Mouse (Mus musculus): Measurements from ENCODE around the gene 2410004P03Rik.
"Not testable (repeated sequence)": the region's sequence is repeated elsewhere in the genome, so short reads cannot be mapped to it uniquely, and the experiment has no call there.

The 2410004P03Rik gene

GRCm38 (mm10) chr12:17011100-17011870 lies at the start of gene 2410004P03Rik:
Gene 2410004P03Rik (minus strand): TSS chr12:17011727.
- DNase-seq: peak; percentile 89 to 90

GRCm38 (mm10) chr12:17061183-17061722 lies 49.7 kb upstream of the 2410004P03Rik start:
- DNase-seq: no peak

GRCm38 (mm10) chr12:17058490-17058889 lies 47.0 kb upstream of the 2410004P03Rik start:
- no peak for DNase-seq

GRCm38 (mm10) chr12:17057110-17057509 lies 45.6 kb upstream of the 2410004P03Rik start:
- no peak for DNase-seq

GRCm38 (mm10) chr12:17055766-17056165 lies 44.2 kb upstream of the 2410004P03Rik start:
- DNase-seq: no peak

GRCm38 (mm10) chr12:17054691-17055090 lies 43.2 kb upstream of the 2410004P03Rik start:
- peak; percentile 30 to 34 for DNase-seq

DNA sequence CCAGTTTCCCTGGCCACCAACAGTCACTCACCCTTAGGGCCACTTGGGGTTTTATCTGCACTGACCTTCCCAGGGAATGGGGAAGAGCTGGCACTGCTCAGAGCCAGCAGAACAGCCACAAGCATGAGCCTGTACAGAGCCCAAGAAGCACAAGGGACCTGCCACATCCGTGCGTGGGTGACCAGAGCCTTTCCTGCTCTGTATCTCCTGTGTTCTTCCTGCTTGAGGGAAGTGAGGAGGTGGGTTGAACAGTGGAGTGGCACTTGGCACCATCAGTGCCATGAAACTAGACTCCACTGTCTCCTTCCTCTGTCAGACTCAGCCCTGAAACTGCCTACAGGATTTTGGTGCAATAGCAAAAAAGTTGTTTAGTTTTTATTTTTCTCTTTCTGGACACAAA lies 41.1 kb upstream of the 2410004P03Rik start:
- no peak for DNase-seq

DNA sequence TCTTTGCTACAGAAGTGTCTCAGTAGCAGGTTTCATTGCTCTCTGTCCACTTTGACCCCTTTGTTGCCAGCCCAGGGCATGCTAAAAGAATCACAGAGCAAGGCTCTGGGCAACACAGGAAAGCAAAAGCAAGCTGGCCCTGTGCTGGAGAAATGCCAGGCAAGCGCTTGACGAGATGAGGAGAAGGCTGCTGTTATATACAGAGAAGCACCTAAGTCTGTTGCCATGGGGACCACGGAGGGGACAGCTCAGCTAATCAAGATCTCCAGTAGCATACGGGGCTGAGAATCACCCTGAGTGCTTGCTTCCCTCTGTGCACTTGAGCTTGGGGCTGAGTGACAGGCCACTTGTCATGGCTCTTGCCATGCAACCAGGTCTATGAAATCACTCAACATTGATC lies 39.5 kb upstream of the 2410004P03Rik start:
- DNase-seq: no peak

GRCm38 (mm10) chr12:17049796-17050195 lies 38.3 kb upstream of the 2410004P03Rik start:
- DNase-seq: no peak

DNA sequence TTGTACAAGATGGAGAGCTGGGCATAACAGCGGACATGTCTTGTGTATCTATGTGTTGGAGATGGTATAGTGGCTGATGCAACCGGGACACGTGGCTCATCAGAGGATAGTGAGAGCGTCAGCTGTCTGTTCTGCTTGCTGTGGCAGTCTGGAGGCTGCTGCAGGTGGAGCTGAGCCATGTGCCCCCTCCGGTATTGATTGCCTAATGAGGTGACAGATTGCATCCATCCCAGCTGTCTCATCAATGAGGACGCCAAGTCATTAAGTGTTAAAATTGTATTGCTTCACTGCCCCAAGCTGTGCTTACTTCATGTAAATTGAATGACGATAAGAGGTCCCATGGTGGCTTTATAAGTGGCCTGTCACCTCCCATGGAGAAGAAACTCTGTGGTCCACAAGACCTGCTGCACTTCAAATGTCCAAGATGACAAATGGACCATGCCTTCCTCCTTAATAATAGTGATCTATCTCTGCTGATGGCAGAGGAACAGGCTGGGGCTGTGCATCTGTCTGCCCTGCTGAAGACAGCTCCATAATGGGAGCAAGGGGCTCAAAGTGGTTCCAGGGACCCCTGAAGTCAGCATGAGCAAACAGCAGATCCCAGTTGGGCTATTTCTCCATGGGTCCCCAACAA lies 37.6 kb upstream of the 2410004P03Rik start:
- no peak for DNase-seq

- no peak for DNase-seq
Observed at GRCm38 (mm10) chr12:17043311-17043710, 31.8 kb upstream of the 2410004P03Rik start.

- no peak for DNase-seq
Observed at GRCm38 (mm10) chr12:17040567-17040966, 29.0 kb upstream of the 2410004P03Rik start.

GRCm38 (mm10) chr12:17039415-17039814 lies 27.9 kb upstream of the 2410004P03Rik start:
- no peak for DNase-seq

DNA sequence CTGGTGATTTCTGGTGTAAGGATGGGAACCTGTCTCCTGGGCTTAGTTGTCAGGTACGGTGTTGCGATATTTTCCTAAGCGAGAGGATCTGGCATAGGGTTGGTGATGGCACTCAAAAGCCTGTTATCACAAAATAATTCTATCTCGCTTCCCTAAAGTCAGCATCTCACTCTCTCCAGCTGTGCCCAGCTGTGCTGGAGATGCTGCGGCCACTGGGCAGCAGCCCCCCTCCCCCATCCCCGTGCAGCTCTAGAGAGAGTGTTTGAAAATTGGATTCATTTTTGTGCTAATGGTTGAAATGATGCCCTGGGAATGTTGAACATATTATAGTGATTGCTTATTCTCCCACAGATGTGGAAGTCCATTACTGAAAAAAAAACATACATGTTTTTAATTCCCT lies 26.7 kb upstream of the 2410004P03Rik start:
- DNase-seq: no peak

GRCm38 (mm10) chr12:17037053-17037610 lies 25.6 kb upstream of the 2410004P03Rik start:
- no peak for DNase-seq

DNA sequence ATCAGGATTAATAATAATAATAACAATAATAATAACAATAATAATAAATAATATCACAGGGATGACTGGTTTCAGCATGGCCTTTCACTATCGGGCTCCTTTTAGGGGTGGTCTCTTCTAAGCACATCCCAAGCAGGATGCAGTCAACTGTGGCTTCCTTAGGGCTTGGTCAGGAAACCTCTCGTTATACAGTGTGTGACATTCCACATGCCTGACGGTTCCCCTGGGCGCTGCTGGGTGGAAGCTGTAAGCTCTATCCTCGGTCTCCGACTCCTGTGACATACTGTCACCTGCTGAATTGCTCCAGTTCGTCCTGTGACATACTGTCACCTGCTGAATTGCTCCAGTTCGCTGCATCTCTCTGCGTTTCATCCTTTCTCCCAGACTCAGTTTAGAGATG lies 25.0 kb upstream of the 2410004P03Rik start:
- no peak for DNase-seq

- DNase-seq: peak; percentile 70 to 71
Observed at GRCm38 (mm10) chr12:17035128-17035527, 23.6 kb upstream of the 2410004P03Rik start.

DNA sequence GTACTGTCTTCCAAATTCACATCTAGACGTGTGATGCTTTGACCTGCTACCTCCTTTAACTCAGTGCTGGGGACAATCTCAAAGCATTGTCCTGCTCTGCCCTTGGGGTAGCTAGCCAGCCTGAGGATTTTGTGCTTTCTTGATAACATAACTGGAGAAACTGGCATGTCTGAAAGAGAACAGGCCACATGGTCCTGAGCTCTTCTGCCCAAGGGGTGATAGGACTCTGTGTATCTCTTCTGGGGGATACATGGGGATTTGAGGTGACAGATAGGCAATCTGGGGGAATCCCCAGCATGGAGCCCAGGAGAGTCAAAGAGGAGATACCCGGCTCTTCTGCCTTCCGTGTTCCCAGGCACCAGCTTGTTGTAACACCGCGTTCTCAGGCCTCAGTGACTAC lies 23.1 kb upstream of the 2410004P03Rik start:
- DNase-seq: no peak

DNA sequence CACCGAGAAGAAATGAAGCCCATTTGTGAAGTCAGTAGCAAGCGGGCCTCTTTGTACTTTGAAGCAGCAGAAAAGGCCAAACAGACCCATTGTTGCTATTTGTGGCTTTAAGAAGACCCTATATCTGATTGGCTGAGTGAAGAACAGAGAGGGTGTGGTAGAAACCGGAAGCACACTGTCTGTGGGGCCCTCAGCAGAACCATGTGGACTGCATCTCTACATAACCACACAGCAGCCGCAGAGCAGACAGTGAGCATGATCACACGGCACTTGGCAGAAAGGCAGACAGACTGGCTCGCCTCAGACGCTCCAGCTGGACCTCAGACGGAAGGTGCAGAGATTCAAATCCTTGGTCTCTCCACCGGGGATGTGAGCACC lies 21.9 kb upstream of the 2410004P03Rik start:
- DNase-seq: no peak

- DNase-seq: peak; percentile 82 to 83
Observed at GRCm38 (mm10) chr12:17032694-17033463, 21.4 kb upstream of the 2410004P03Rik start.

- DNase-seq: peak; percentile 40 to 47
Observed at GRCm38 (mm10) chr12:17024554-17025110, 13.1 kb upstream of the 2410004P03Rik start.

- DNase-seq: no peak
Observed at GRCm38 (mm10) chr12:17022145-17022544, 10.6 kb upstream of the 2410004P03Rik start.

DNA sequence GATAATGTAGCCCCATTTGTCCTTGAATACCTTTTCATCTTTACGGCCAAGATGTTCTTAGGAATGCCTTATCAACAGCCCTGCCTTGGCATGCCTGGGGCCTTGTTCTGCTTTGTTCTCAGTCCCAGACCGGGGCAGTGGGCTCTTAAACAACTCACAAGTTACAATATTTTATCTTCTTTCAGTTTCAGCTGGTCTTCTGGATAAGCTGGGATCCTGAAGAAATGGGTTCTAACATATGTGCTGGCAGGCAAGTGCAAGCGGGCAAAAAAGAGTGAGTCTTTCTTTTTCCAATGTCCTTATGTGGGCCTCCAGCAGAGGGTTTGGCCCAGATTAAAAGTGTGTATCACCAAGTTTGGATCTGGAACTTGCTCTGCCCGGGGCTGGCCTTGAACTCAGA lies 9.6 kb upstream of the 2410004P03Rik start:
- DNase-seq: not testable (repeated sequence)

Measured in B cell, adult 2 months (primary cell).